Mouse (Mus musculus) lung, adult 2 months (tissue): Measurements from ENCODE around the gene Dppa5a.

Experiments
- CTCF ChIP-seq: fragments of 200-500 bp; IDR thresholded peaks from 2 replicates; pipeline ENCODE4 v1.5.1; 2011; ENCODE audit warnings: mild to moderate bottlenecking, low read length, control low read depth; ENCODE audit not compliant: insufficient read depth
- POLR2A ChIP-seq: fragments of 200-500 bp; IDR thresholded peaks from 2 replicates; pipeline ENCODE4 v1.6.1; 2011; ENCODE audit warnings: low read depth, mild to moderate bottlenecking, control low read depth, low read length, borderline replicate concordance; ENCODE audit errors: extremely low read depth

GRCm38 (mm10) chr9:78385893-78386292 is 17.9 kb upstream of the Dppa5a start:
- TF ChIP-seq CTCF, result no peak
- TF ChIP-seq POLR2A, result no peak
